Mouse (Mus musculus) embryonic facial prominence, embryonic 10.5 days (tissue): ENCODE measurements at regions not wholly inside any gene's neighbourhood (a gene's known extent, or its start where the extent isn't known, plus 50 kb on each side); places are given as distances from the start of the nearest gene placed in this dataset.
A peak's percentile ranks its signal among the peaks of the same experiment; 100 is the strongest.
"Not testable (repeated sequence)": the region's sequence is repeated elsewhere in the genome, so short reads cannot be mapped to it uniquely, and the experiment has no call there.

Experiments
- DNase-seq: peaks from one replicate; pipeline ENCODE4 v3.0.0-alpha.2; 2017; ENCODE audit warnings: low spot score
- H3K27ac ChIP-seq: fragments of 300-500 bp; sonication (generic); replicated peaks from 2 replicates; pipeline ENCODE4 v1.5.1; 2016; ENCODE audit warnings: mild to moderate bottlenecking
- H3K27me3 ChIP-seq: fragments of 300-500 bp; sonication (generic); replicated peaks from 2 replicates; pipeline ENCODE4 v1.6.1; 2016; ENCODE audit warnings: low read depth, mild to moderate bottlenecking; ENCODE audit not compliant: poor library complexity, severe bottlenecking
- H3K36me3 ChIP-seq: fragments of 300-500 bp; sonication (generic); replicated peaks from 2 replicates; pipeline ENCODE4 v1.6.1; 2016; ENCODE audit warnings: mild to moderate bottlenecking, moderate library complexity
- H3K4me1 ChIP-seq: fragments of 300-500 bp; sonication (generic); 2 replicates; pipeline ENCODE4 v1.6.1; 2016
- H3K4me3 ChIP-seq: fragments of 300-500 bp; sonication (generic); 2 replicates; pipeline ENCODE4 v1.5.1; 2016; ENCODE audit warnings: mild to moderate bottlenecking, moderate library complexity
- H3K9me3 ChIP-seq: fragments of 300-500 bp; sonication (generic); 2 replicates; pipeline ENCODE4 v1.6.1; 2016; ENCODE audit warnings: mild to moderate bottlenecking
- WGBS: fragments of 180-500 bp; shearing (Covaris S2); methylation state at CpG from one replicate; pipeline ENCODE4 v1.1.7; 2016; 5-methylcytosine and 5-hydroxymethylcytosine counted together

GRCm38 (mm10) chr15:8782131-8782507 lies 71.6 kb upstream of the Slc1a3 start:
- Histone ChIP-seq H3K27ac (no peak overlapping the region), H3K9me3 (no peaks in the 10 kb centered on the region), H3K27me3 (no peaks in the 10 kb centered on the region), H3K36me3 (no peaks in the 10 kb centered on the region), H3K4me3 (no peak overlapping the region), H3K4me1 (no peaks in the 10 kb centered on the region)
- 78% methylated on average over 10 of the region's 10 CpGs for WGBS
- DNase-seq, result no peak

GRCm38 (mm10) chr15:8781159-8782130 lies 70.9 kb upstream of the Slc1a3 start:
- whole genome bisulfite sequencing, result 87% methylated on average over 28 of the region's 28 CpGs
- no peaks in the 10 kb centered on the region for H3K27me3 ChIP-seq
- H3K9me3 ChIP-seq, result no peaks in the 10 kb centered on the region
- no peaks in the 10 kb centered on the region for H3K36me3 ChIP-seq
- H3K4me3 ChIP-seq, result no peak overlapping the region
- peak overlapping the region; percentile 54; the same call in 1 of the 2 replicates for H3K27ac ChIP-seq
- no peaks in the 10 kb centered on the region for H3K4me1 ChIP-seq
- no peak for DNase-seq

- no peaks in the 10 kb centered on the region for H3K27me3 ChIP-seq
- no peak overlapping the region for H3K4me3 ChIP-seq
- DNase-seq, result no peak
- 0 out of 2 replicates have a peak overlapping the region, but pooled peaks have one; percentile 45 for H3K27ac ChIP-seq
- H3K4me1 ChIP-seq, result no peaks in the 10 kb centered on the region
- no peaks in the 10 kb centered on the region for H3K36me3 ChIP-seq
- WGBS, result 86% methylated on average over 5 of the region's 5 CpGs
- H3K9me3 ChIP-seq, result no peaks in the 10 kb centered on the region
Observed at GRCm38 (mm10) chr15:8780371-8780866, 69.9 kb upstream of the Slc1a3 start.

GRCm38 (mm10) chr15:8767624-8768571 lies 57.3 kb upstream of the Slc1a3 start:
- Histone ChIP-seq H3K4me3 (no peak overlapping the region), H3K4me1 (no peaks in the 10 kb centered on the region), H3K27ac (no peak overlapping the region), H3K9me3 (no peaks in the 10 kb centered on the region), H3K27me3 (no peaks in the 10 kb centered on the region), H3K36me3 (no peaks in the 10 kb centered on the region)
- whole genome bisulfite sequencing, result 93% methylated on average over 16 of the region's 16 CpGs
- no peak for DNase-seq

GRCm38 (mm10) chr15:8766208-8766607 lies 55.6 kb upstream of the Slc1a3 start:
- DNase-seq, H3K27me3 ChIP-seq, H3K27ac ChIP-seq, H3K4me1 ChIP-seq, H3K4me3 ChIP-seq, H3K9me3 ChIP-seq, H3K36me3 ChIP-seq: not testable (repeated sequence)

GRCm38 (mm10) chr15:8761741-8762271 lies 51.2 kb upstream of the Slc1a3 start:
- H3K27me3 ChIP-seq, result no peaks in the 10 kb centered on the region
- H3K9me3 ChIP-seq, result no peaks in the 10 kb centered on the region
- no peaks in the 10 kb centered on the region for H3K36me3 ChIP-seq
- no peak overlapping the region for H3K4me3 ChIP-seq
- DNase-seq, result no peak
- 70% methylated on average over 9 of the region's 9 CpGs for WGBS
- H3K4me1 ChIP-seq, result peaks cover 4% of the 10 kb centered on the region
- H3K27ac ChIP-seq, result no peak overlapping the region

- H3K9me3 ChIP-seq, result no peaks in the 10 kb centered on the region
- H3K4me3 ChIP-seq, result no peak overlapping the region
- H3K4me1 ChIP-seq, result peaks cover 4% of the 10 kb centered on the region
- WGBS, result 86% methylated on average over 5 of the region's 5 CpGs
- H3K27ac ChIP-seq, result no peak overlapping the region
- no peaks in the 10 kb centered on the region for H3K27me3 ChIP-seq
- no peaks in the 10 kb centered on the region for H3K36me3 ChIP-seq
- no peak for DNase-seq
Observed at GRCm38 (mm10) chr15:8761132-8761531, 50.6 kb upstream of the Slc1a3 start.
